Comparison of ENCODE assay signal across 9 mouse cellular contexts in genomic region chr5:111195488-111196485, GRCm38 (mm10).
A peak's percentile ranks its signal among the peaks of the same experiment; 100 is the strongest.
DNase-seq lines count a peak whose midpoint lies in the region; ATAC-seq lines count a peak whose summit lies in the region.
"Had no signal": no experiment of that assay in that cellular context is flagged by ENCODE, and none has a peak within 500 bp of the region (broad histone marks: within the 10 kb centered on the region; RNA-seq: fewer than 3 reads in every experiment).

No protein-coding gene starts in this region.

- intact Hi-C loops in gastrocnemius, postnatal 36 days (cut with DNase I): no loop called here

- peak; percentile 71; the same call in 1 of the 2 replicates for ATAC-seq in forebrain, embryonic 12.5 days (ENCODE audit: low FRiP score)
- ATAC-seq in midbrain, embryonic 13.5 days: peak; percentile 66
- ATAC-seq: liver, postnatal 0 days had no signal

- peaks cover 42% of the 10 kb centered on the region for H3K27me3 ChIP-seq in forebrain, embryonic 12.5 days
- H3K27me3 ChIP-seq in midbrain, embryonic 13.5 days: 0 out of 2 replicates have a peak, but pooled peaks cover 2% of the 10 kb centered on the region

- H3K27ac ChIP-seq in forebrain, embryonic 12.5 days: peak overlapping the region; percentile 71
- H3K27ac ChIP-seq in midbrain, embryonic 13.5 days: peak overlapping the region; percentile 63

- H3K9ac ChIP-seq in forebrain, embryonic 12.5 days: no peak overlapping the region
- no peak overlapping the region for H3K9ac ChIP-seq in midbrain, embryonic 13.5 days (replicated peaks)
- H3K9ac ChIP-seq: liver, postnatal 0 days had no signal

- peaks cover 62% of the 10 kb centered on the region for H3K4me1 ChIP-seq in forebrain, embryonic 12.5 days
- peaks cover 72% of the 10 kb centered on the region for H3K4me1 ChIP-seq in midbrain, embryonic 13.5 days (replicated peaks)

- peak; percentile 67 for DNase-seq in CD4-positive, CD25-positive, alpha-beta regulatory T cell, adult 2 months (ENCODE audit: low read depth, low spot score)
- peak; percentile 79 for DNase-seq in MN1 (ENCODE audit: low spot score)
- DNase-seq in layer of hippocampus, postnatal 10 days (ENCODE audit: low spot score in 2 of 2): no peak
- DNase-seq in left cerebral cortex, adult 8-10 months (ENCODE audit: low spot score in 2 of 2): no peak
- DNase-seq in gastrocnemius, postnatal 36 days: no peak
- no peak for DNase-seq in kidney, adult 9 months
- DNase-seq: liver, postnatal 0 days had no signal

- 41% methylated on average over 11 of the region's 11 CpGs for WGBS in forebrain, embryonic 12.5 days
- WGBS in midbrain, embryonic 13.5 days: 55% methylated on average over 11 of the region's 11 CpGs

- H3K9me3 ChIP-seq in forebrain, embryonic 12.5 days: no peaks in the 10 kb centered on the region
- no peaks in the 10 kb centered on the region for H3K9me3 ChIP-seq in midbrain, embryonic 13.5 days

- H3K36me3 ChIP-seq in forebrain, embryonic 12.5 days (replicated peaks): no peaks in the 10 kb centered on the region
- no peaks in the 10 kb centered on the region for H3K36me3 ChIP-seq in midbrain, embryonic 13.5 days

- no peak overlapping the region for H3K4me2 ChIP-seq in forebrain, embryonic 12.5 days
- no peak overlapping the region for H3K4me2 ChIP-seq in midbrain, embryonic 13.5 days (replicated peaks)

- H3K4me3 ChIP-seq in forebrain, embryonic 12.5 days (replicated peaks): no peak overlapping the region
- H3K4me3 ChIP-seq in midbrain, embryonic 13.5 days (replicated peaks): no peak overlapping the region

Comparison
In these comparisons a context has a peak if more than half of its experiments do, and no peak if none do; other contexts are left out.
1. DNase-seq: peak in CD4-positive, CD25-positive, alpha-beta regulatory T cell, adult 2 months (single experiment) and MN1 (single experiment); none in layer of hippocampus, postnatal 10 days (0 of 2), left cerebral cortex, adult 8-10 months (0 of 2), gastrocnemius, postnatal 36 days (0 of 2) and kidney, adult 9 months (single experiment).